Mouse (Mus musculus) kidney, adult 2 months (tissue): ENCODE results near the gene Rpl23. TPM values are rescaled to one million over a fixed set of nuclear protein-coding genes. Genes with fewer than 3 reads are reported as not detected.

Experiments used
- DNase-seq: peaks from one replicate; pipeline ENCODE4 v3.0.0; 2021
- H3K27ac ChIP-seq: fragments of 200-500 bp; 2 replicates; pipeline ENCODE4 v1.5.1; 2012; ENCODE audit warnings: low read depth, low read length, control low read depth, inconsistent platforms; ENCODE audit not compliant: insufficient read depth
- H3K27me3 ChIP-seq: fragments of 200-500 bp; replicated peaks from 2 replicates; pipeline ENCODE4 v1.6.1; 2012; ENCODE audit warnings: mild to moderate bottlenecking, moderate library complexity, low read length, inconsistent platforms; ENCODE audit not compliant: control insufficient read depth, insufficient read depth
- H3K36me3 ChIP-seq: fragments of 200-500 bp; 2 replicates; pipeline ENCODE4 v1.6.1; 2012; ENCODE audit warnings: mild to moderate bottlenecking, moderate library complexity, low read length, inconsistent platforms; ENCODE audit not compliant: control insufficient read depth, insufficient read depth
- H3K4me1 ChIP-seq: fragments of 200-500 bp; 2 replicates; pipeline ENCODE4 v1.6.1; 2011; ENCODE audit warnings: low read length; ENCODE audit not compliant: control insufficient read depth, insufficient read depth
- H3K4me3 ChIP-seq: fragments of 200-500 bp; 2 replicates; pipeline ENCODE4 v1.5.1; 2011; ENCODE audit warnings: mild to moderate bottlenecking, low read depth, low read length, control low read depth; ENCODE audit not compliant: insufficient read depth
- CTCF ChIP-seq: fragments of 200-500 bp; conservative IDR thresholded peaks from 2 replicates; pipeline ENCODE4 v1.5.1; 2011; ENCODE audit warnings: low read depth, mild to moderate bottlenecking, control low read depth, low read length, moderate library complexity, mixed read lengths; ENCODE audit not compliant: insufficient read depth, insufficient read length
- POLR2A ChIP-seq: fragments of 200-500 bp; IDR thresholded peaks from one replicate; pipeline ENCODE4 v1.6.1; 2011; ENCODE audit warnings: low read depth, low read length, control low read depth
- WGBS: fragments of 180-500 bp; shearing (Covaris S2); methylation state at CpG from one replicate; pipeline ENCODE4 v1.1.7; 2018; 5-methylcytosine and 5-hydroxymethylcytosine counted together
- polyA plus RNA-seq: library from polyadenylated mRNA; depleted of rRNA; stranded (reverse); fragments of >200 nt; gene quantifications from 2 replicates; pipeline ENCODE4 v1.2.3, GENCODE M21; 2012

Gene Rpl23
- polyA plus RNA-seq, 1 experiment: 181 TPM

DNA sequence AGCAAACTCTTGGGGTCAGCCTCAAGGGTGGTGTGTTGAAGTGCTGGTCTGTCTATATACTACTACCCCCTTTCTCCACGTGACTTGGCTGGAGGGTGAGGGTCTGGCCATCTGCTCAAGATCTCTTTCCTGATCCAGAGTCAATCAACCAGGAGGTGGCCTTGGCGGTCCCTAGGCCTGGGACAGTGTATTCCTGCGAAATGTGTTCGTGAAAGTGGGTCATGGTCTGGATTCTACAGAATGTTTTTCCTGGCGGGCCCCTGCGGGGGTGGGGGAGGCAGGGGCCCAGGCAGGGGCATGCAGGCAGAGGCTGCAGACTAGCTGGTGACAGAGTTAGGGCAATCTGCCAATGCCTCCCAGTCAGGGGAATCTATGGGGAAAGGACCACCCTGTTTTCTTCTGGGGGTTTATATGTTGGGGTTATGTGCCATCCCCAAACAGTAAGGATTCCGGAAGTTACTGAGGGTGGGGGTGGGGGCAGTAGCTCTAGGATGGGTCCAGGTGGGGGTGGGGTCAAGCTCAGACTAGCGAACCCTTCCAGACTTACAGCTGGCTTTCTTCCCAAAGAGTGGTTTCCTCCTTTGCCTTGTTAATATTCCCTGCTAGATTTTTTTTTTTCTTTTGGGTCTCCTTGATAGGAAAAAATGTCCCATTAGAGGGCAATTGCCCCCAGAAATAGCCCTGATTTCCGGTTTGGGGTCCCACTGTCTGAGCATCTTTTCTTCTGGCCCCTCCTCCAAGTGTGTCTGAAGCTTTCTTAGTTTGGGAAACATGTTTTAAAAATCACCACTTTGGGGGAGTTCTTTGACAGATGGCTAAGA, 22.8 kb upstream of the Rpl23 start:
- TF ChIP-seq CTCF (no peak), POLR2A (no peak)
- Histone ChIP-seq H3K27ac (peak overlapping the region; percentile 55), H3K4me3 (no peak overlapping the region), H3K36me3 (no peaks in the 10 kb centered on the region), H3K4me1 (peaks cover 66% of the 10 kb centered on the region), H3K27me3 (no peaks in the 10 kb centered on the region)
- 10% methylated on average over 9 of the region's 9 CpGs for WGBS
- peak; percentile 61 for DNase-seq

DNA sequence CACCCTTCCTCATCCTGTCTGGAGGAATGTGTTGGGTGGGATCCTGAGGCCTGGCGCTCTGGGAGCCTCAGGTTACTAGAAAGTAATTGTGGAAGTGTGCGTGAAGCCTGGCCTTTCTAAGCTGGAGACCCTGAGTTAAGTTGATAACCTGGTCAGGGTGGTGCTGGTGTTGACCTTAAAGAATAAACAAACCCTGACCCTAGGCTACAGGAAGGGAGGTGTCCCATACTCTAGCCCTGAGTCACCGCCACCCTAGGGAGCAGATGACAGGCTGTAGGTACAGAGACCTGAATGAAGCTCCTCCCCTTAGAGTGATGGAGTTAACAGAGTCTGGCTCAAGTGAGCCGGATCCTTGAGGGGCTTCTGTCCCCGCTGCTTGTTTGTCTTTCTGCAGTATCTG, 21.6 kb upstream of the Rpl23 start:
- Histone ChIP-seq H3K4me3 (no peak overlapping the region), H3K27ac (peak overlapping the region; percentile 17; the same call in 1 of the 2 replicates), H3K36me3 (no peaks in the 10 kb centered on the region), H3K4me1 (peaks cover 54% of the 10 kb centered on the region), H3K27me3 (no peaks in the 10 kb centered on the region)
- TF ChIP-seq CTCF (no peak), POLR2A (no peak)
- DNase-seq: peak; percentile 33
- 67% methylated on average over 5 of the region's 5 CpGs for WGBS

DNA sequence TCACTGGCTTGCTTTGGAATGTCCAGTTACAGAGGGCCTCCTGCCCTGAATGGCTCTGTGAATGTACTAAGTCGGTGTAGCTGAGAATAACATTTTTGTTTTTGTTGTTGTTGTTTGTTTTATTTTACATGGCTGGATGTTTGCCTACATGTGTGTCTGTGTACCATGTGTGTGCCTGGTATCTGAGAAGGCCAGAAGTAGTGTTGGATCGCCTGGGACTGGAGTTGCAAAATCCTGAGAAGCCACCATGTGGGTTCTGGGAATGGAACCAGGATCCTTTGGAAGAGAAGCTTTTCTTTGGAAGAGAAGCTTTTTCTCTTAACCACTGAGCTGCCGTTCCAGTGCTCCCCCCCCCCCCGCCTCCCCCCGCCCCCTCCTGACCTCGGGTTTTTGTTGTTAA, 20.3 kb upstream of the Rpl23 start:
- Histone ChIP-seq H3K27me3 (no peaks in the 10 kb centered on the region), H3K36me3 (no peaks in the 10 kb centered on the region), H3K4me3 (no peak overlapping the region), H3K27ac (peak overlapping the region; percentile 87; the same call in 1 of the 2 replicates), H3K4me1 (peaks cover 40% of the 10 kb centered on the region)
- TF ChIP-seq POLR2A (no peak), CTCF (no peak)
- WGBS: 42% methylated on average over 6 of the region's 6 CpGs
- peak; percentile 24 for DNase-seq

DNA sequence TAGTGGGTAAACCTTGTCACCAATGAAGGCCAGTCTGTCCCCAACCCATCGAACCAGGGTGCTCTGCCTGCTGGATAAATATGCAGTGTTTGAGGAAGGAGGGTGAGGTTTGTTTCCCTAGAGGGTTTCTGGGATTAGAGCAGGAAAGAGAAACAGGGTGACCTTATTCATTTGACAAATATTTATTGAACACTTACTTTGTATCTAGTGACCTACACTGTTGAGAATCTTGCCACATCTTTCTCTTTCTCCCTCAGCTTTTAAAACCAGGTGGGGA, 19.9 kb upstream of the Rpl23 start:
- WGBS: 18% methylated on average over 1 of the region's 1 CpGs
- Histone ChIP-seq H3K4me1 (peaks cover 38% of the 10 kb centered on the region), H3K27ac (peak overlapping the region; percentile 87), H3K36me3 (no peaks in the 10 kb centered on the region), H3K27me3 (no peaks in the 10 kb centered on the region), H3K4me3 (no peak overlapping the region)
- no peak for DNase-seq
- TF ChIP-seq POLR2A (no peak), CTCF (no peak)

DNA sequence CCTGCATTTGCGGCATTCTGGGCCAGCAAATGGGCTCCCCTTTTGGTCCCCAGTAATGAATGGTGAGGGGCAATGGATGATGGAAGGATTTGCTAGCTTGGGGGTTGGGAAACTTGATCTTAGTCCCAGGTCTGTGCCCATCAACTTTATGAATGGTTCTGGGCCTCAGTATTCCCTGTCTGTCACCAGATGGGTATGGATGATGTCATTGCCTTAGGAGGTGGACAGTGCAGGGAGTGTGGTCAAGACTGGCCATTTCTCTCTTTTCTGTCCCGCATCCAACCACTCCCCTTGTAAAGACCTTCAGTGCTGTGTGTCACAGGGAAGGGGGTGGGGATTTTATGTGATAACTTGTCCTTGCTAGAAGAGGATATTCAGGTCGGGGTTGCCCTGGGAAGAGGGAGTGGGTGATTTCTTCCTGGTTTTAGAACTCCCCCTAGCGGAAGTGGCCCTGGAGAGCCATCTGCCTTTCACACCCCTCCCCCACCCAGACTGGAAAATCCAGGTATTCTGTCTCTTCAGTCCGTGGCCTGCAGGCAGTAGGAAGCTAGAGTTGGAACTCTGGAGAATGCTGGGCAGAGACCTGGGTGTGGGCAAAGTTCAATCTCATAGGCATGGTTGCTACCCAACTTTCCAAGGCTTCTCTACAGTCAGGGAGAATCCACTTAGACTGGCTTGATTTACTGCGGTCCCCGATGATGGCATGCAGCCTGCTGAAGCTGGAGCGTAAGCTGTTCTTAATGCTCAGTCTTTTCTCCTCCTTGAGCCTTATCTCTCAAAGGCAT, 19.4 kb upstream of the Rpl23 start:
- Histone ChIP-seq H3K4me1 (peaks cover 38% of the 10 kb centered on the region), H3K4me3 (peak overlapping the region; percentile 90; the same call in 1 of the 2 replicates), H3K27ac (peak overlapping the region; percentile 87), H3K27me3 (no peaks in the 10 kb centered on the region), H3K36me3 (no peaks in the 10 kb centered on the region)
- TF ChIP-seq CTCF (peak; percentile 49), POLR2A (no peak)
- peak; percentile 87 for DNase-seq
- WGBS: 15% methylated on average over 8 of the region's 8 CpGs

DNA sequence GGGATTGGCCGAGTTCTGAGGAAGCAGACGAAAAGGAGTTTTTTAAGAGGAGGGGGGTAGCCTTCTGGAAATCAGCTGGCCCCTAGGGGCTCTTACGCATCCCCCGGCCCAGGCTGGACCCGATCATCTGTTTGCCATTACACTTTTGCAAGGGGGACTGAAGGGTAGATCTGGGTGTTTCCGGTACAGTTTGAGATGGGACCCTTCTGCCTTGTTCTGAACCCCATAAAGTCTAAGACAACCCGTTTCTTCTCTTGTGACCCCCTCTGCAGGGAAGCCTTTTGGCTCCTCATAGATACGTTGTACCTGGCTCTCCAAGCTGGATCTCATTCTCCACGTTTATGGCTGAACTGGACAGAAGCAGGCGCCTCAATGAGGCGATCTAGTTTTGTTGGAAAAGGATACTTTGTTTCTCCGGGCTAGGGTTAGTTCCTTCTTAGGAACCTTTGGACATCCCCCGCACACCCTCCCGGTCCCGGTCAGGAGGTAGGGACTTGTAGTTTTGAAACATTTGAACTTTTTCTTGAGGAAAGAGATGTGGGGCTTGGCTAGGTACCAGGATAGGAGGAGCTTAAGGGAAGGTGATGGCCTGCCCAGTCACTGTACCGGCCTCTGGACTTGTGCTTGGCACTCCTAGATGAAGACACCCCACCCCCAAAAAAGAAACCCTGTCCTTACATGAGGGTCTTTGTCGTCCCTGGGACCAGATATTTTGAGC, 18.6 kb upstream of the Rpl23 start:
- H3K27me3 ChIP-seq: no peaks in the 10 kb centered on the region
- H3K27ac ChIP-seq: peak overlapping the region; percentile 87
- DNase-seq: peak; percentile 94
- no peak for TF ChIP-seq CTCF
- peaks cover 31% of the 10 kb centered on the region for H3K4me1 ChIP-seq
- no peaks in the 10 kb centered on the region for H3K36me3 ChIP-seq
- 2% methylated on average over 17 of the region's 17 CpGs for WGBS
- peak overlapping the region; percentile 90 for H3K4me3 ChIP-seq
